Mouse (Mus musculus) heart, embryonic 12.5 days (tissue): ENCODE measurements around the gene Smoc1. TPM values are rescaled to one million over a fixed set of nuclear protein-coding genes. Genes with fewer than 3 reads are reported as not detected.

Experiments used
- ATAC-seq: fragments of 200-750 bp; cut with Nextera tagmentation; 2 replicates; pipeline ENCODE4 v1.8.0; 2017; ENCODE audit warnings: moderate TSS enrichment, moderate library complexity; ENCODE audit not compliant: insufficient number of reproducible peaks, low FRiP score
- H3K27ac ChIP-seq: fragments of 300-500 bp; sonication (generic); 2 replicates; pipeline ENCODE4 v1.5.1; 2016; ENCODE audit warnings: mild to moderate bottlenecking, moderate library complexity; ENCODE audit not compliant: poor library complexity, severe bottlenecking
- H3K27me3 ChIP-seq: fragments of 300-500 bp; sonication (generic); replicated peaks from 2 replicates; pipeline ENCODE4 v1.6.1; 2016; ENCODE audit warnings: mild to moderate bottlenecking, moderate library complexity
- H3K36me3 ChIP-seq: fragments of 300-500 bp; sonication (generic); 2 replicates; pipeline ENCODE4 v1.6.1; 2016; ENCODE audit warnings: mild to moderate bottlenecking, moderate library complexity
- H3K4me1 ChIP-seq: fragments of 300-500 bp; sonication (generic); replicated peaks from 2 replicates; pipeline ENCODE4 v1.6.1; 2016; ENCODE audit warnings: mild to moderate bottlenecking
- H3K4me2 ChIP-seq: fragments of 300-500 bp; sonication (generic); 2 replicates; pipeline ENCODE4 v1.6.1; 2016; ENCODE audit warnings: mild to moderate bottlenecking, moderate library complexity
- H3K4me3 ChIP-seq: fragments of 300-500 bp; sonication (generic); 2 replicates; pipeline ENCODE4 v1.5.1; 2016; ENCODE audit warnings: mild to moderate bottlenecking
- H3K9ac ChIP-seq: fragments of 300-500 bp; sonication (generic); 2 replicates; pipeline ENCODE4 v1.6.1; 2016; ENCODE audit warnings: mild to moderate bottlenecking, moderate library complexity
- H3K9me3 ChIP-seq: fragments of 300-500 bp; sonication (generic); replicated peaks from 2 replicates; pipeline ENCODE4 v1.6.1; 2016; ENCODE audit warnings: mild to moderate bottlenecking, moderate library complexity
- WGBS: fragments of 180-500 bp; shearing (Covaris S2); methylation state at CpG from one replicate; pipeline ENCODE4 v1.1.7; 2016; 5-methylcytosine and 5-hydroxymethylcytosine counted together
- polyA plus RNA-seq: library from polyadenylated mRNA; unstranded; fragments of >200 nt; fragmentation: Nextera tagmentation; extraction: Ambion mirVana; gene quantifications from 2 replicates; pipeline ENCODE4 v1.2.1, GENCODE M21; 2016

Gene Smoc1
- polyA plus RNA-seq, 1 experiment from 2014 or later = 5.8 TPM

- Histone ChIP-seq H3K27me3 (no peaks in the 10 kb centered on the region), H3K4me2 (no peak overlapping the region), H3K4me1 (no peaks in the 10 kb centered on the region), H3K9me3 (no peaks in the 10 kb centered on the region), H3K36me3 (no peaks in the 10 kb centered on the region), H3K9ac (no peak overlapping the region), H3K27ac (no peak overlapping the region), H3K4me3 (no peak overlapping the region)
- no peak for ATAC-seq
- 51% methylated on average over 2 of the region's 2 CpGs for WGBS
Observed at GRCm38 (mm10) chr12:81168494-81168893, 141.9 kb downstream of the Smoc1 start.

- no peak overlapping the region for H3K4me2 ChIP-seq
- H3K9ac ChIP-seq = no peak overlapping the region
- H3K36me3 ChIP-seq = no peaks in the 10 kb centered on the region
- no peaks in the 10 kb centered on the region for H3K27me3 ChIP-seq
- H3K4me3 ChIP-seq = no peak overlapping the region
- no peak overlapping the region for H3K27ac ChIP-seq
- H3K4me1 ChIP-seq = no peaks in the 10 kb centered on the region
- H3K9me3 ChIP-seq = no peaks in the 10 kb centered on the region
- 63% methylated on average over 2 of the region's 2 CpGs for WGBS
- no peak for ATAC-seq
Observed at GRCm38 (mm10) chr12:81170076-81170475, 143.5 kb downstream of the Smoc1 start.

GRCm38 (mm10) chr12:81173011-81173410 lies 146.4 kb downstream of the Smoc1 start:
- 73% methylated on average over 3 of the region's 3 CpGs for WGBS
- no peak for ATAC-seq
- Histone ChIP-seq H3K36me3 (no peaks in the 10 kb centered on the region), H3K27ac (no peak overlapping the region), H3K4me1 (no peaks in the 10 kb centered on the region), H3K9ac (no peak overlapping the region), H3K4me2 (no peak overlapping the region), H3K9me3 (no peaks in the 10 kb centered on the region), H3K4me3 (no peak overlapping the region), H3K27me3 (no peaks in the 10 kb centered on the region)

- Histone ChIP-seq H3K27me3 (no peaks in the 10 kb centered on the region), H3K9ac (no peak overlapping the region), H3K27ac (no peak overlapping the region), H3K4me3 (no peak overlapping the region), H3K9me3 (no peaks in the 10 kb centered on the region), H3K36me3 (no peaks in the 10 kb centered on the region), H3K4me2 (no peak overlapping the region), H3K4me1 (no peaks in the 10 kb centered on the region)
- WGBS = 91% methylated on average over 4 of the region's 4 CpGs
- ATAC-seq = no peak
Observed at GRCm38 (mm10) chr12:81173893-81174292, 147.3 kb downstream of the Smoc1 start.

GRCm38 (mm10) chr12:81175252-81175651 lies 148.6 kb downstream of the Smoc1 start:
- ATAC-seq = no peak
- no peaks in the 10 kb centered on the region for H3K27me3 ChIP-seq
- 55% methylated on average over 9 of the region's 9 CpGs for WGBS
- no peak overlapping the region for H3K27ac ChIP-seq
- no peaks in the 10 kb centered on the region for H3K4me1 ChIP-seq
- H3K9ac ChIP-seq = no peak overlapping the region
- no peak overlapping the region for H3K4me3 ChIP-seq
- H3K4me2 ChIP-seq = no peak overlapping the region
- H3K36me3 ChIP-seq = no peaks in the 10 kb centered on the region
- no peaks in the 10 kb centered on the region for H3K9me3 ChIP-seq

GRCm38 (mm10) chr12:81182073-81182472 lies 155.5 kb downstream of the Smoc1 start:
- 0 out of 2 replicates have a peak, but pooled peaks have one; percentile 53 for ATAC-seq
- no peaks in the 10 kb centered on the region for H3K9me3 ChIP-seq
- H3K27ac ChIP-seq = no peak overlapping the region
- no peaks in the 10 kb centered on the region for H3K27me3 ChIP-seq
- H3K4me1 ChIP-seq = no peaks in the 10 kb centered on the region
- no peak overlapping the region for H3K4me3 ChIP-seq
- H3K9ac ChIP-seq = no peak overlapping the region
- WGBS = 62% methylated on average over 3 of the region's 3 CpGs
- H3K36me3 ChIP-seq = no peaks in the 10 kb centered on the region
- H3K4me2 ChIP-seq = no peak overlapping the region

- WGBS = 80% methylated on average over 2 of the region's 2 CpGs
- H3K4me1 ChIP-seq = no peaks in the 10 kb centered on the region
Observed at GRCm38 (mm10) chr12:81184967-81185366, 158.4 kb downstream of the Smoc1 start.

GRCm38 (mm10) chr12:81186081-81186480 lies 159.5 kb downstream of the Smoc1 start:
- H3K4me3 ChIP-seq = no peak overlapping the region
- no peak for ATAC-seq
- H3K4me1 ChIP-seq = no peaks in the 10 kb centered on the region
- WGBS = 90% methylated on average over 4 of the region's 4 CpGs
- H3K4me2 ChIP-seq = no peak overlapping the region
- H3K9ac ChIP-seq = no peak overlapping the region
- no peaks in the 10 kb centered on the region for H3K36me3 ChIP-seq
- H3K27ac ChIP-seq = no peak overlapping the region
- no peaks in the 10 kb centered on the region for H3K9me3 ChIP-seq
- H3K27me3 ChIP-seq = peaks cover 4% of the 10 kb centered on the region; the same call in 1 of the 2 replicates

More at GRCm38 (mm10) chr12:81184967-81185366, 158.4 kb downstream of the Smoc1 start:
- H3K27me3 ChIP-seq = no peaks in the 10 kb centered on the region
- H3K4me3 ChIP-seq = no peak overlapping the region
- no peak overlapping the region for H3K27ac ChIP-seq
- H3K9ac ChIP-seq = no peak overlapping the region
- H3K4me2 ChIP-seq = no peak overlapping the region
- ATAC-seq = no peak
- H3K9me3 ChIP-seq = no peaks in the 10 kb centered on the region
- no peaks in the 10 kb centered on the region for H3K36me3 ChIP-seq

- H3K36me3 ChIP-seq = no peaks in the 10 kb centered on the region
- H3K4me1 ChIP-seq = no peaks in the 10 kb centered on the region
- no peak overlapping the region for H3K4me3 ChIP-seq
- 72% methylated on average over 3 of the region's 3 CpGs for whole genome bisulfite sequencing
- no peak for ATAC-seq
- no peaks in the 10 kb centered on the region for H3K9me3 ChIP-seq
- no peak overlapping the region for H3K4me2 ChIP-seq
- no peak overlapping the region for H3K27ac ChIP-seq
- H3K27me3 ChIP-seq = peaks cover 4% of the 10 kb centered on the region; the same call in 1 of the 2 replicates
- H3K9ac ChIP-seq = no peak overlapping the region
Observed at GRCm38 (mm10) chr12:81186668-81187067, 160.1 kb downstream of the Smoc1 start.

- ATAC-seq = no peak
- Histone ChIP-seq H3K4me3 (no peak overlapping the region), H3K27ac (no peak overlapping the region), H3K4me1 (no peaks in the 10 kb centered on the region), H3K9ac (no peak overlapping the region), H3K36me3 (no peaks in the 10 kb centered on the region), H3K27me3 (peaks cover 4% of the 10 kb centered on the region; the same call in 1 of the 2 replicates), H3K9me3 (no peaks in the 10 kb centered on the region), H3K4me2 (no peak overlapping the region)
- 66% methylated on average over 3 of the region's 3 CpGs for WGBS
Observed at GRCm38 (mm10) chr12:81188423-81188822, 161.8 kb downstream of the Smoc1 start.

- no peak for ATAC-seq
- H3K9me3 ChIP-seq = no peaks in the 10 kb centered on the region
- H3K4me1 ChIP-seq = no peaks in the 10 kb centered on the region
- WGBS = 90% methylated on average over 4 of the region's 4 CpGs
- H3K4me2 ChIP-seq = no peak overlapping the region
- H3K27me3 ChIP-seq = peaks cover 4% of the 10 kb centered on the region; the same call in 1 of the 2 replicates
- H3K36me3 ChIP-seq = no peaks in the 10 kb centered on the region
- no peak overlapping the region for H3K9ac ChIP-seq
- H3K27ac ChIP-seq = no peak overlapping the region
- H3K4me3 ChIP-seq = no peak overlapping the region
Observed at GRCm38 (mm10) chr12:81188996-81189395, 162.4 kb downstream of the Smoc1 start.

GRCm38 (mm10) chr12:81189636-81190035 lies 163.0 kb downstream of the Smoc1 start:
- H3K27me3 ChIP-seq = peaks cover 4% of the 10 kb centered on the region; the same call in 1 of the 2 replicates
- H3K9ac ChIP-seq = no peak overlapping the region
- no peak overlapping the region for H3K4me2 ChIP-seq
- H3K27ac ChIP-seq = no peak overlapping the region
- H3K9me3 ChIP-seq = no peaks in the 10 kb centered on the region
- H3K4me1 ChIP-seq = no peaks in the 10 kb centered on the region
- ATAC-seq = no peak
- H3K4me3 ChIP-seq = no peak overlapping the region
- 82% methylated on average over 1 of the region's 1 CpGs for WGBS
- H3K36me3 ChIP-seq = no peaks in the 10 kb centered on the region
